Mouse (Mus musculus) lung, postnatal 0 days (tissue): Measurements from ENCODE around the gene Triobp. TPM values are rescaled to one million over a fixed set of nuclear protein-coding genes. Genes with fewer than 3 reads are reported as not detected.
A peak's percentile ranks its signal among the peaks of the same experiment; 100 is the strongest.

ENCODE experiments used
- ATAC-seq: fragments of 200-750 bp; cut with Nextera tagmentation; 2 replicates; pipeline ENCODE4 v1.8.0; 2017; ENCODE audit warnings: moderate library complexity
- DNase-seq: peaks from one replicate; pipeline ENCODE4 v3.0.0-alpha.2; 2016; ENCODE audit warnings: low spot score
- H3K27ac ChIP-seq: fragments of 300-500 bp; sonication (generic); 2 replicates; pipeline ENCODE4 v1.5.1; 2014; ENCODE audit warnings: antibody characterized with exemption, mild to moderate bottlenecking, low read length, mixed read lengths
- H3K27me3 ChIP-seq: fragments of 300-500 bp; sonication (generic); replicated peaks from 2 replicates; pipeline ENCODE4 v1.6.1; 2014; ENCODE audit warnings: low read length, mixed read lengths; ENCODE audit not compliant: insufficient read depth
- H3K36me3 ChIP-seq: fragments of 300-500 bp; sonication (generic); 2 replicates; pipeline ENCODE4 v1.6.1; 2014; ENCODE audit warnings: low read length, mixed read lengths; ENCODE audit not compliant: insufficient read depth
- H3K4me1 ChIP-seq: fragments of 300-500 bp; sonication (generic); 2 replicates; pipeline ENCODE4 v1.6.1; 2014; ENCODE audit warnings: antibody characterized with exemption, low read depth, low read length, mixed read lengths; ENCODE audit not compliant: insufficient read depth
- H3K4me2 ChIP-seq: fragments of 300-500 bp; sonication (generic); replicated peaks from 2 replicates; pipeline ENCODE4 v1.6.1; 2014; ENCODE audit warnings: low read depth, mild to moderate bottlenecking, low read length, moderate library complexity, mixed read lengths
- H3K4me3 ChIP-seq: fragments of 300-500 bp; sonication (generic); 2 replicates; pipeline ENCODE4 v1.5.1; 2014; ENCODE audit warnings: low read depth, low read length
- H3K9ac ChIP-seq: fragments of 300-500 bp; sonication (generic); replicated peaks from 2 replicates; pipeline ENCODE4 v1.6.1; 2014; ENCODE audit warnings: low read depth, mild to moderate bottlenecking
- H3K9me3 ChIP-seq: fragments of 300-500 bp; sonication (generic); 2 replicates; pipeline ENCODE4 v1.6.1; 2016; ENCODE audit warnings: low read length, mixed read lengths
- CTCF ChIP-seq: IDR thresholded peaks from 2 replicates; pipeline ENCODE4 v1.5.1; 2016; ENCODE audit warnings: antibody characterized with exemption, mild to moderate bottlenecking
- EP300 ChIP-seq: IDR thresholded peaks from 2 replicates; pipeline ENCODE4 v1.6.1; 2016; ENCODE audit warnings: antibody characterized with exemption, mild to moderate bottlenecking, control low read depth
- WGBS: fragments of 180-500 bp; shearing (Covaris S2); extraction: QIAGEN DNeasy Blood & Tissue Kit; methylation state at CpG from one replicate; pipeline ENCODE4 v1.1.7; 2014; 5-methylcytosine and 5-hydroxymethylcytosine counted together
- polyA plus RNA-seq: library from polyadenylated mRNA; unstranded; fragments of >200 nt; fragmentation: Nextera tagmentation; extraction: Ambion mirVana; gene quantifications from 2 replicates; pipeline ENCODE4 v1.2.1, GENCODE M21; 2015

Triobp gene
- polyA plus RNA-seq, 1 experiment from 2014 or later, result 23.9 TPM

- 69% methylated on average over 4 of the region's 4 CpGs for WGBS
- Histone ChIP-seq H3K4me1 (no peaks in the 10 kb centered on the region), H3K27ac (no peak overlapping the region), H3K36me3 (no peaks in the 10 kb centered on the region), H3K9me3 (no peaks in the 10 kb centered on the region), H3K4me3 (no peak overlapping the region), H3K9ac (no peak overlapping the region), H3K4me2 (no peak overlapping the region), H3K27me3 (no peaks in the 10 kb centered on the region)
- peak; percentile 40 for DNase-seq
- peak; percentile 32; the same call in 1 of the 2 replicates for ATAC-seq
- TF ChIP-seq CTCF (no peak), EP300 (no peak)
Observed at GRCm38 (mm10) chr15:78960088-78960487, 12.6 kb downstream of the Triobp start.

- no peaks in the 10 kb centered on the region for H3K9me3 ChIP-seq
- no peak overlapping the region for H3K4me2 ChIP-seq
- H3K27me3 ChIP-seq, result no peaks in the 10 kb centered on the region
- H3K9ac ChIP-seq, result no peak overlapping the region
- DNase-seq (peak; percentile 91), ATAC-seq (peak; percentile 90)
- H3K4me3 ChIP-seq, result no peak overlapping the region
- peak; percentile 95 for TF ChIP-seq CTCF
- TF ChIP-seq EP300, result no peak
- H3K27ac ChIP-seq, result no peak overlapping the region
- no peaks in the 10 kb centered on the region for H3K36me3 ChIP-seq
- H3K4me1 ChIP-seq, result no peaks in the 10 kb centered on the region
- 26% methylated on average over 2 of the region's 2 CpGs for WGBS
Observed at GRCm38 (mm10) chr15:78962885-78963284, 15.4 kb downstream of the Triobp start.

- H3K4me3 ChIP-seq, result no peak overlapping the region
- DNase-seq (no peak), ATAC-seq (no peak)
- H3K27me3 ChIP-seq, result no peaks in the 10 kb centered on the region
- TF ChIP-seq CTCF (no peak), EP300 (no peak)
- 60% methylated on average over 6 of the region's 6 CpGs for whole genome bisulfite sequencing
- H3K4me2 ChIP-seq, result no peak overlapping the region
- H3K4me1 ChIP-seq, result no peaks in the 10 kb centered on the region
- no peak overlapping the region for H3K9ac ChIP-seq
- no peak overlapping the region for H3K27ac ChIP-seq
- H3K36me3 ChIP-seq, result no peaks in the 10 kb centered on the region
- no peaks in the 10 kb centered on the region for H3K9me3 ChIP-seq
Observed at GRCm38 (mm10) chr15:78971626-78972025, 24.1 kb downstream of the Triobp start.

- no peak for DNase-seq
- no peaks in the 10 kb centered on the region for H3K27me3 ChIP-seq
- no peak overlapping the region for H3K4me2 ChIP-seq
- no peak overlapping the region for H3K4me3 ChIP-seq
- ATAC-seq, result no peak
- no peak overlapping the region for H3K27ac ChIP-seq
- H3K4me1 ChIP-seq, result peaks cover 9% of the 10 kb centered on the region; the same call in 1 of the 2 replicates
- H3K36me3 ChIP-seq, result no peaks in the 10 kb centered on the region
- 73% methylated on average over 6 of the region's 7 CpGs for WGBS
- peak; percentile 62 for TF ChIP-seq CTCF
- TF ChIP-seq EP300, result no peak
- no peaks in the 10 kb centered on the region for H3K9me3 ChIP-seq
- no peak overlapping the region for H3K9ac ChIP-seq
Observed at GRCm38 (mm10) chr15:78973950-78974349, 26.4 kb downstream of the Triobp start.

GRCm38 (mm10) chr15:78977676-78978159 lies 30.2 kb downstream of the Triobp start:
- no peak overlapping the region for H3K4me2 ChIP-seq

GRCm38 (mm10) chr15:78978875-78979274 lies 31.4 kb downstream of the Triobp start:
- H3K4me1 ChIP-seq, result peaks cover 15% of the 10 kb centered on the region; the same call in 1 of the 2 replicates
- no peak overlapping the region for H3K4me3 ChIP-seq
- H3K9ac ChIP-seq, result no peak overlapping the region; the same call in 1 of the 2 replicates
- WGBS, result 2% methylated on average over 4 of the region's 4 CpGs
- no peaks in the 10 kb centered on the region for H3K27me3 ChIP-seq
- H3K27ac ChIP-seq, result peak overlapping the region; percentile 64
- ATAC-seq (peak; percentile 57), DNase-seq (peak; percentile 92)
- H3K36me3 ChIP-seq, result no peaks in the 10 kb centered on the region
- H3K4me2 ChIP-seq, result no peak overlapping the region
- H3K9me3 ChIP-seq, result no peaks in the 10 kb centered on the region
- TF ChIP-seq EP300 (peak; percentile 45; the same call in 1 of the 2 replicates), CTCF (no peak)

More at GRCm38 (mm10) chr15:78977676-78978159, 30.2 kb downstream of the Triobp start:
- DNase-seq (peak; percentile 31), ATAC-seq (no peak)
- WGBS, result 69% methylated on average over 8 of the region's 8 CpGs
- Histone ChIP-seq H3K9ac (no peak overlapping the region), H3K4me3 (no peak overlapping the region), H3K9me3 (no peaks in the 10 kb centered on the region), H3K4me1 (peaks cover 15% of the 10 kb centered on the region; the same call in 1 of the 2 replicates), H3K27me3 (no peaks in the 10 kb centered on the region), H3K36me3 (no peaks in the 10 kb centered on the region), H3K27ac (no peak overlapping the region)
- TF ChIP-seq CTCF (no peak), EP300 (no peak)

- no peak for DNase-seq
- Histone ChIP-seq H3K4me3 (no peak overlapping the region), H3K9ac (no peak overlapping the region), H3K27ac (no peak overlapping the region), H3K9me3 (no peaks in the 10 kb centered on the region), H3K36me3 (no peaks in the 10 kb centered on the region), H3K27me3 (no peaks in the 10 kb centered on the region), H3K4me2 (no peak overlapping the region), H3K4me1 (peaks cover 17% of the 10 kb centered on the region; the same call in 1 of the 2 replicates)
- TF ChIP-seq CTCF (no peak), EP300 (no peak)
- ATAC-seq, result no peak
- 85% methylated on average over 4 of the region's 4 CpGs for WGBS
Observed at GRCm38 (mm10) chr15:78980084-78980483, 32.6 kb downstream of the Triobp start.
